Mouse (Mus musculus) kidney, adult 11 months (tissue): ENCODE data around the gene Foxd2.

Experiments
- DNase-seq: peaks from one replicate; pipeline ENCODE4 v3.0.0; 2022

The Foxd2 gene

DNA sequence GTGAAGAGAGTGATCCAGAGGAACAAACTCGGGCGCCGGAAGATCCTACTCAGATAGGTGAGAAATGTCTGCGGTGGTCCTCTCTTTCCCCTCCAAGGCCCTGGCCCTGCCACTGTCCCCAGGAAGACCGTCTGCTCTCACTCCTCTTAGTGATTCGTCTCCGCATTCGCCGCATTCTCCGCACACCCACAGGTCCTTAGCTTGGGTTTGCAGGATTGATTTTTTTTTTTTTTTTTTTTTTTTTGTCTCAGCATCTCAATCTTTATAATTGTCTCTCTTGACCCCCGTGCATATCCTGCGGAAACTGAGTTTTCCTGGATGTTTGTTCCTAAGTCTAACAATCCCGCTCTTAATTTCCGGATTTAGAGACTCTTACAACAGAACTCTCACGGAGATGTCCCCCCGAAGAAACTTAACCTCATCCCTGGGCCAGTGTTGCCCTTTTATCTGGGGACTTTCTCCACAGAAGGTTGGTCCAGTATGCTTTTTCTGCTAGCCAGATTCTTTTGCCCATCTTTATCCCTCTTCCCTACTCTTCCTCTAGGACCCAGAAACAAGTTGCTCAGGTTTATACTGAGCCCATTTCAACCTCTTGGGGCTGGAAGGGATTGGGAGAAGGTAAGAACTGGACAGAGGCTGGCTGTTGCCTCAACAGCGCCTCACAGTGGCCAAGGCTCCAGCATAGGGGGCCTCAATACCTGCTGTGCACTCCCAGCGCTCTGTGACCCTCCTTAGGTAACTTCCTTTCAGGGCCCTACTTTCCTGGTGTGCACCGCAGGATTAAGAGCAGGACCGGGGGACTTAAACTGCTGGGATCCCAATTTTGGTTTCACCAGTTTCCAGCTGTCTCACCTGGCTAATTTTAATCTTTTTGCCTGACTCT is 1.2 kb upstream of the Foxd2 start:
- DNase-seq, result no peak

DNA sequence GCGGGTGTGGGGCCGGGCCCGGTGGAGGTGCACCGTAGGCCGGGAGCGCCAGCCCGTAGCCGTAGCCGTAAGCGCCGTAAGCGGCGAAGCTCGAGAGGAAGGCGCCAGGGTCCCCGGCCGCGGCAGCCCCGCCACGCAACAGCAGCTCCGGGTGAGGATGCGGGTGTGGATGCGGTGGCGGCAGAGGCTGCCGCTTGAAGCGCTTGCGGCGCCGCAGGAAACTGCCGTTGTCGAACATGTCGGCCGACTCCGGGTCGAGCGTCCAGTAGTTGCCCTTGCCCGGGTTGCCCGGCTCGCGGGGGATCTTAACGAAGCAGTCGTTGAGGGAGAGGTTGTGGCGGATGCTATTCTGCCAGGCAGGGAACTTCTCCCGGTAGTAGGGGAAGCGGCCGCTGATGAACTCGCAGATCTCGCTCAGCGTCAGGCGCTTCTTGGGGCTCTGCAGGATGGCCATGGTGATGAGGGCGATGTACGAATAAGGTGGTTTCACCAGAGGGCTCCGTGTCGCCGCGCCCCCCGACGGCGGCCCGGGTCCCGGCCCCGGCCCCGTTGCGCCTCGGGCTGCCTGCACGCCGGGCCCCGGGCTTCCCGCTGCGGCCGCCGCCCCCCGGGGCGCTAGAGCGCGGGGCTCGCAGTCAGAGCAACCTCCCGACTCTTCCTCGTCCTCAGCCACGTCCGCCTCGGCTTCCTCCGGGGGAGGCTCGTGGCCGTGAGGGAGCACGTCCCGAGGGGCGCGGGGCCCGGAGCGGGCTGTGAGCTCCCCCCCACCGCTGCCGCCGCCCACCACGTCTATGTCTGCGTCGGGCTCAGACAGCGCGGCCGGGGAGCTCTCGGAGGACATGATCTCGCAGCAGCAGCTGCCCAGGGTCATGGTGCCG is 483 bp downstream of the Foxd2 start:
- no peak for DNase-seq

DNA sequence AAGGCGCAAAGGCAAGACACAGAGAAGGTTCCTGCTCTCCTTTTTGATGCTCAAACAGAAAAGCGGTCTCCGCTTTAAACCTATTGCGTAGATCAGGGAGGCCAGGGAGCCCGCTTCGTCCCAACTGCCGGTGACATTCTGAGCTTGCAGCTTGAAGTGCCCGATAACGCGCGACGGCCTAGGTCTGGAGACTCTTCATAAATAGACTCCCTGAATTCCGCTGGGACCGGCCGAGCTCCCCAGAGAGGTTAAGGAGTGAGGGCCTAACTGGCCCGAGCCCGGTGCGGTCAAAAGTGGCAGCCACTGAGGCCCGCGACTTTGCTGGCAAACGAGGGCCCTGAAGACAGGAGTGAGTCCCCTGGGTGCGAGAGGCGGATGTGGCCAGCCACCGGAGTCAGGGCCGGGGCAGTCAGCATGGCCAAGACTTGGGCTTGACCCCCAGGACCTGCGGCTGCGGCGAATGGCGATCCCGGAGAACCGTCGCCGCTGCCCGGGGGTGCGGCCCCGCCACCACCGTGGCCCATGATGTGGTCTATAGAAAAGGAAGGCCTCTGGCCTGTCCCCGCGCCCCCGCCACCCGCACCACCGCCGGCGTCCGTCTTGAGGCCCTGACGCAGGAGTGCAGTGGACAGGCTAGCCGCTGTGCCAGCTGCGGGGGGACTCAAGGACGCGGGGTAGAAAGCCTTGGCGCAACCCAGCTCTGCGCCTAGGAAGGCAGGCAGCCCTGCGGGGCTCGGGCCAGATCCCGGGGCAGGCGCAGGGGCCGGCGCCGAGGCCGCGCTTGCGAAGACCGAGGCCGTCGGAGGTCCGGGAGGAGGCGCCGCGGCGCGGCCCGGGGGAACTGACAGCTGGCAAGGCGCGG is 1.4 kb downstream of the Foxd2 start:
- no peak for DNase-seq

DNA sequence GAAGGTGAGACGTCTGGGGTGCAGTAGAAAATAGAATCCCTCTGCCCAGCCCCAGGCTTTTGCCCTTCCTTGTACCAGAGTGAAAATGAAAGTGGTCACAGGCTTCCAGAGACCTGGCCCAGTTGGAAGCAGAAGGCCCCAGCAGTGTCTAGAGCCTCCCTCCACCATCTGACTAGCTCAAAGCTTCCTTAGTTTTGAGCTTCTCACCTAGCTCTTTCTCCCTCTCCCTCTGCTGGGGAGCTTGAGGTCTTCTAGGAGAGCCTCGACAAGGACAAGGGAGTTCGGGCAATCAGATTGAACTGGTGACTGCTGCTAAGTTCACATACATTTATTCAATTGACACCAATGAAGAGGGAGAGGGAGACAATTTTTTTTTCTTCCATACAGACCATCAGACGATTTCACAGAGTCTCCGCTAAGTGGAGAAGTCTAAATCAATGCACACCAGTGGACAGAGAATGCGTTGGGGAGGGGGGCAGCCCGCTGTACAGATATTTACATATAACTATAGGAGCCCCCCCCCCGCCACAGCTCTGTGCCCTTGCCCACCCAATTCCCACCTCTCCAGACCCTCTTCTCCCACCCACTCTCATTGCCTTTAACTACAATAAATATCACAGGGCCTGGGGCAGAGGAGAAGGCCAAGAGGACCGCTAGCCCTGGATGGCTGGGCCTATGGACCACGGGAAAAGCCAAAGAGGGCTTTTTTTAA is 2.5 kb downstream of the Foxd2 start:
- no peak for DNase-seq

DNA sequence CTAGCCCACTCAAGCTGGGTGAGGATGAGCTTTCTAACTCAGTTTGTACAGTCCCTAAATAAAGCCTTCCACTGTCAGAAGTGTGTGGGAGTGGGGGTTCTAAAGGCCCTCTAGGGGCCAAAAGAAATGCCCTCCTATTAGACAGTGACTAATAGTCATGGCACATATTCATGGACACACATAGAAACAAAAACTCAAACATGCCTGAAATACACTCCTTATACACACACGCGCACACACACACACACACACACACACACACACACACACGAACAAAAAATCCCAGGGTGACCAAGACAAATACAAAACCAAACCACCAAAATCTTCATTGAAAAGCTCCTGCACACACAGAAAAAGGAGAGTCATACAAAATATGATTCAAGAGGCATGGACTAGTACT is 3.2 kb downstream of the Foxd2 start:
- DNase-seq, result no peak

DNA sequence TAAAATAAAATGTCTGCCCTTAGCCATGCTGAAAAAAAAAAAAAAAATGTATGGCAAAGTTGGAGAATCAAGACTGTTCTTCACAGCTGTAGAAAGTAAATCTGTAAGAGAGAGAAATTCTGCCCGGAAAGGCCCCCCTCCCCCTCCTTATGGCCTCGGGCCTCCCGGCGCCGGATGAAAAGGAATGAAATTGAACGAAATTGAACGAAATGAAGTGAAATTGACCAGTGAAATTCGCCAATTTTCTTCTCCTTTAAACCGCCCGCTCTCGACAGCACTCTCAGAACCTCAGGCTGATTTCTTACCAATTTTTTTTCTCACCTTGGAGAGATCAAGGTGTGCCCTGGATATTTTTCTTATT is 5.3 kb downstream of the Foxd2 start:
- DNase-seq, result no peak

DNA sequence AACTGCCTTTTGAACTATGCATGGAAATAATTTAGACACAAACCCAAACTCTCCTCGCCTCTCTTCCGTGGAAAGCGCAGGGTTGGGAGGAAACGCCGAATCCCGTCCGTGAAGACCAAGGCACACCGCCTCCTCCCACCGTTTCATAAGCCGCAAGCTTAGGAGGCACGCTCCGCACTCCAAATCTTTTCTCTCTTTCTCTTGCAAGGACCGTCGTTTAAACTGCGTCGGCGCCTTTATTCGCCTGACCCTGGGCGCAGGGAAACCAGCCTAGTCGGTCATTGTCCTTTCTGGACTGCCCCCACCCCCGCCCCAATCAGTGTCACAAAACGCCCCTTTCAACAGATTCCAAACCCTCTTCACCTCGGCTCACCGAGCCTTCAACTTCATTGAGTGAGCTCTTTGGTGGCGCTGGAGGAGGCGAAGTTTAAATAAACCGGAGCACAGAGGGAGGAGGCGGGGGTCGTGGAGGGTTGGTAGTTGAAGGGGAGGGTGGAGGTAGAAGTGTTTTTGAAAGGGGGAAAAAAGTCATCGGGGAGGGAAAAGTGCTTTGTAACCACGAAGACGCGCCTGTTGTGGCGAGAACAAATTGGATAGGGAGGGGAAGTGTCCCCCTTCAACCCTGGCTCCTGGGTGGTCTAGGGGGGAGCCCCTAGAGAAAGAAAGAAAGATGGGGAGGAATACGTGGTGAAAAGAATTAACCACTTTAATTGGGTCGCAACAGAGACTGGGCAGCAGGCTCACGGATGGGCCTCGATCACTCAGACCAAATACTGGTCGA is 5.8 kb downstream of the Foxd2 start:
- DNase-seq, result no peak

DNA sequence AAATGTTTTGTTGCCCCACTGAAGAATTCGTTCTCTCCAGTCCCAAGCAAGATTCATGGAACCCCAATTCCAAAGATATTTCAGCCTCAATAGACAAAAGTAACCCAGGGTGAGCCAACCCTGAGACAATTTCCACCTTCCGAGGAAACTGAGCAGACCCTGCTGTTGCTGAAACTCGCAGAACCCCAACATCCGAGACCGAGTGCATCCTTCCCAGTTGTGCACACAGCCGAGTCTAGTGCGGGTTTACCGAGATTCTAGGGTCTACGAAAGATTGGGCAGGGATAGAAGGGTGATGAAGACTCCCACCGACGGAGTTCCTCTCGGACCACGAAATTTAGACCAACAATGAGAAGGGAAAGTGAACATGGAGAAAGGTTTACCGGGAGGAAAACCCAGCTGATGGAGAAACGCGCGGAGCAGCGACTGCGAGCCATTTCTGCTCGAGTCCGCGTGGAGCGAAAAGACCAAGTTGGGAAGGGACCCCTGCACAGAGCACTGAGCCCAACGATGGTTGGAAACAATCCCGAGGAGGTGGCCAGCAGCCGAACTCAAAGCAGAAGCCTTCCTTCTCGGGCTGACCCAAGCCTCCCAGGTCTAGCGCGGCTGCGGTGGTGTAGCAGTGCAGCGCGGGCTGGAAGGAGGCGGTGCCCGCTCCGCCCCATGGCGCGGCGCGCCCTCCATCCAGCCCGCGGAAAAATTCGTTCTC is 6.9 kb downstream of the Foxd2 start:
- DNase-seq, result no peak

DNA sequence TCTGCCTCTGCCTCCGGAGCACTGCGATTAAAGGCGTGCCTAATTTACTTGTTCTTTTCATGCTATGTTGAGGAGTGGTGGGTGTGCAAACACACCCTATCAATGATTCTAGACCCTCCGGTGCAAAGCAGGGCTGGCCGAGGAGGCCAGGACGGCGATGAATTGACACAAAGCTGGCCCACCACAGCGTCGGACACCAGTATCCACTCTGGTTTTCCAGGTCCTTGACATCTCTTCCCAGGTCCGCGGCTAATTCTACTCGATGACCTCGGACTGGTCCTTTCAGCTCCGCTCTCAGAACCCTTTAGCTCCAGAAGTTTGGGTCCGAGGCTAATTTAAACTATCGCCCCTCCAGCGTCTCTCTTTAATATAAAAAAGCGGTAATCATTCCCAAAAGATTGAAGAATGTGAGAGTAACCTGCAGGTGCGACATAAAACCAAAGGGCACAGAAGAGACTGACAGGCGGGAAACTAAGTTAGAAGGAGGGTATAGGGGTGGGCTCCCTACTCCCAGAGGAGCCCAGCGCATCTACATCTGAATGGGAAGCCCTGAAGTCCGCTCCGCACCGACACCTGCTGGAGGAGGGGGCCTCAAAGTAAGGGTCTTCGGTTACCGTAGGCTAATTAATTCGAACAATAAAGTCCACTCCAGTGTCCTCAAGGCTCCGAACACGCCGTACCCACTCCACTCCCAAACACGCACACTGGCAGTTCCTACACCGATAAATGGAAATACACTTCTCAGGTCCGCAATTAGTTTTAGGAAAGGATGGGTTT is 7.6 kb downstream of the Foxd2 start:
- no peak for DNase-seq

DNA sequence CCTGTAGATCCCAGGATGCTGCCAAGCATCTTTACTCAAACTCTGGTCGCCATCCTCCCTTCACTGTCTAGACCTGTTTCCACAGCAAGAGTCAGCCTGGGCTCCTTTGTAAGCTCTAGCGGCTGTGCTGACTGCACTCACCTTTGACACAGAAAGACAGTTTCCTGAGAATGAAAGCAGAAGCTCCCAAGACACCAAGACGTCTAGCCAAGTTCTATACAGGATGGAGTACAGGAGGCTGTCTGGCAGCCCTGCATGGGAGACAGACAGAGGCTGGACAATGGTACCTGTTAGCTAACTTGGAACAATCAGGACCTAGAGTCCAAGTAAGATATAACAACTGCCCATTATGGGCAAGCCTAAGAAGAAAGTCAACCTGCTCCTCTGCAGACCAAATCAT is 8.8 kb downstream of the Foxd2 start:
- no peak for DNase-seq

DNA sequence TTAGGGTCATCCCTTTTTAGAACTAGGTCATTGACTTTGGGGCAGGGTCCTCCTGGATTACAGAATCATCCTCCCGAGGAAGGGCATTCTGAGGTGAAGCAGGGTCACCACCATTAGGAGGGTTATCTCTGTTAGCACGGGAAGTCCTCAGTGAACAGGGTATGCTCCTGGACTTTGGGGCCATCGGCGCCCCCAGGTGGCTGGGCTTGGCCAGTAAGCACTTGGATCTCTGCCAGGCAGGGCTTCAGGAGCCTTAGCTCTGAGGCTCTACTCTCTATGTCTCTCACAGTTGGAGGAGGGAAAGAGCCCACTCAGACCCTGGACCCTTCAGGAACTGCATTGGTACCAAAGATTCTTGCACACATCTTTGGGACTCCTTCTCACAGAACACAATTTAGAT is 10.8 kb downstream of the Foxd2 start:
- no peak for DNase-seq

DNA sequence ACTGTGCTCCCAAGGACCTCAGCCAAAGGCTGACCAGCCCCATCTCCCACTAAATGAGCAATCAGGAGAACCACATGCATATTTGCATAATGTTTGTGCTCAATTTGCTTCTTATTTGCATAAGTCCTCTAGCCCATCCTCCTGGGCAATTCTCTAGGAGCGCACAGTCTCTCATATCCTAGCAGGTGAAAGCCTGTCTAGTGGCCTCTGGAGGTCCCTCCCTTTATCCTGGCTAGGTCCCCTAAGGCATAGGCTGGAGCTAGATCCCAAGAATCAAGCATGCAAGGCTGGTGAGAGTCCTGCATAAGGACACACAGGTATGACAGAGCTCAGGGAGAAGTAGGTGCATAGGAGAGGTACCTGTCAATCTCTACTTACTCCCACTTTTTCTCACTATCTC is 26.4 kb downstream of the Foxd2 start:
- DNase-seq, result no peak

DNA sequence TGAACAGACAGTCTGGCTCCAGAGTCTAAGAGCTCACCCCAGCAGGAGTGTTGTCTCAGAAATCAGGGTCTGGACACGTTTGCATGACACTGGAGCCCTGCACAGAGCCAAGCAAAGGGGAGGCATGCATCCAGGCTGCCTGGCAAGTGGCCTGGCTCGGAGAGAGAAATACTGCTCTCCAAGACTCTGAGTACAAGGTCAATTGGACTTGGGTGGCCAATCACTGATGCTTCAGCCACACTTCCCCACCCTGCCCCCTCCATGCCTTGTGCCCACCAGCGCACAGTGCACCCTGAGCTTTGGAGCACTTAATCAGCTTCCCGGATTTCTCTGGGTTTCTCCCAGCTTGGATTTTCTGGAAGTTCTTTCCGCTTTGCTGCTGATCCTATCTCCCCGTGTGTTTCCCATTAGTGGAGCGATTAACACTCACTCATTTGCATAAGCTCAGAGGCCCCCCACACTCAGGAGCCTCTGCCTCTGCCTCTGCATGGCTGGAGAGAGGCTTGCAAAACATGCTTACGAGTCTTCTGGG is 32.2 kb downstream of the Foxd2 start:
- DNase-seq, result no peak

DNA sequence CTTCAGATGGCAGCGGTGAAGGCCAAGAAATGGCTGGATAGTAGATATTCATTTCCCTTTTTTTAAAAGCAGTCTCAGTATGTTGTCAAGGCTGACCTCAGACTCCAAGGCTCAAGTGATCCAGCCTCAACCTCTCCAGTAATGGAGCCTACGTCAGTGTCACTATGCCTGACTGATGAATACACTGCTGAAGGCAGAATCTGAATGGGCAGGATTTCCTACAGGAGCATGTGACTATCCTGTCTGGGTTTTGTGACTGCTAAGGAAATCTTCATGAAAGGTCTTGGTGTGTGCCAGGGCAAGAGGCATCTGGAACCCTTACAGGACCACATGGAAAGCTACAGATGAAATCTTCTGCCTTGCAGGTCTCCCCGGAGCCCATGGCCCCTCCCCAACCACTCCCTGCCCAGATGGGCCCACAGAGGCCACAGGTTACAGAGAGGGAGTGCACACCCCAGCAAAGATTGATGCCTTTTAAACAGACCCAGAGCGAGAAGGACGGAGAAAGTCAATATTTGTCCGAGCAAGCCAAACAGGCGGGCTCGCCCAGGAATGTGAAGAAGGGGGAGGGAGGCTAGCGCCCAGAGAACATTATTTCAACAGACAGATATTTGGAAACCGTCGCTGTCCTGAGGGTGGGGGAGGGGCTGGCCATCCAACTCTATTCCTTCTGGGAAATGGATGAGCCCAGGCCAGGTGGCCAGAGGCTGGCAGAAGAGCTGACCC is 38.7 kb downstream of the Foxd2 start:
- DNase-seq, result peak; percentile 17

DNA sequence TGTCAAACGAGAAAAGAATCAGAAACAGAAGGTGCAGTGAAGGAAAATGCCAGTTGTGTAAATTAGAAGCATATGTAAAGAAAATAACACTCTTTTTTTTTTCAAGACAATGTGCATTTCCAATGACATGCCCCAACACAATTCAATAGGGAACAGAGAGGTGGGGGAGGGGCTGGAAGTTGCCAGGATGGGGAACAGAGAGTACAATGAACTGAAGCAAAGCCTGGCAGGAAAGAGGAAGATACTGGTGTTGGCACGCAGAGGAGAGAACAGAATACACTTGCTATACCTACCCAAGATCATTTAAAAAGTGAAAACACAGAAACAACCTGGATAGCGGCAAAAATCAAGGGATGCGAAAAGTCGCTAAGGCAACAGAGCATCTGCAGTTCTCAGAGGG is 45.5 kb downstream of the Foxd2 start:
- DNase-seq, result no peak

DNA sequence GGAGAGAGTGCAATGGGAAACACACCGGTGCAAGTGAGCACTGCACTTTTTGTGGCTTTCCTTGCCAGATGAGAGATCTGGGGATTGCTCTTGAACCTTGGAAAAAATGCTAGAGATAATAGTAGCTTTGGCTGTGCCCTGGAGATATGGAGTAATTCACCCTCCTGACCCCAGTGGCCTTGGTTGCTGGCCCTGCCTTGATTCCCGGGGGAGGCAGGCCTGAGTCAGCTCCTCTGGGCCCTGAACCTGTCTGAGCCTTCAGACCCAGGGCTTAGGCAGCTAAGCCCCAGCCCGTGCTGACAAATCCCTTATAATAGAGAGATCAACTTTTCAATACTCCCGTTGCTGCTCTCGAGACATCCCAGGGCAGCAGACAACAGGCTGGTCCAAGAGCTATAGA is 50.2 kb downstream of the Foxd2 start:
- DNase-seq, result no peak
